Mouse (Mus musculus) forebrain, embryonic 16.5 days (tissue): ENCODE data around the gene Fam135a. TPM values are rescaled to one million over a fixed set of nuclear protein-coding genes. Genes with fewer than 3 reads are reported as not detected.

ENCODE experiments used
- ATAC-seq: fragments of 200-750 bp; cut with Nextera tagmentation; 2 replicates; pipeline ENCODE4 v1.8.0; 2017; ENCODE audit warnings: mild to moderate bottlenecking, moderate library complexity
- H3K27ac ChIP-seq: fragments of 300-500 bp; sonication (generic); 2 replicates; pipeline ENCODE4 v1.5.1; 2014; ENCODE audit warnings: low read length, control low read depth
- H3K27me3 ChIP-seq: fragments of 300-500 bp; sonication (generic); replicated peaks from 2 replicates; pipeline ENCODE4 v1.6.1; 2014; ENCODE audit warnings: low read length; ENCODE audit not compliant: control insufficient read depth, insufficient read depth
- H3K36me3 ChIP-seq: fragments of 300-500 bp; sonication (generic); 2 replicates; pipeline ENCODE4 v1.6.1; 2014; ENCODE audit not compliant: control insufficient read depth, insufficient read depth
- H3K4me1 ChIP-seq: fragments of 300-500 bp; sonication (generic); replicated peaks from 2 replicates; pipeline ENCODE4 v1.6.1; 2014; ENCODE audit warnings: low read length; ENCODE audit not compliant: control insufficient read depth, insufficient read depth
- H3K4me2 ChIP-seq: fragments of 300-500 bp; sonication (generic); 2 replicates; pipeline ENCODE4 v1.6.1; 2014; ENCODE audit warnings: mild to moderate bottlenecking, low read length, control low read depth
- H3K4me3 ChIP-seq: fragments of 300-500 bp; sonication (generic); replicated peaks from 2 replicates; pipeline ENCODE4 v1.5.1; 2014; ENCODE audit warnings: mild to moderate bottlenecking, low read length, control low read depth
- H3K9ac ChIP-seq: fragments of 300-500 bp; sonication (generic); replicated peaks from 2 replicates; pipeline ENCODE4 v1.6.1; 2014; ENCODE audit warnings: low read depth, low read length, control low read depth
- H3K9me3 ChIP-seq: fragments of 300-500 bp; sonication (generic); 2 replicates; pipeline ENCODE4 v1.6.1; 2016; ENCODE audit warnings: low read length; ENCODE audit not compliant: control insufficient read depth
- WGBS: fragments of 180-500 bp; shearing (Covaris S2); extraction: QIAGEN DNeasy Blood & Tissue Kit; methylation state at CpG from one replicate; pipeline ENCODE4 v1.1.7; 2014; 5-methylcytosine and 5-hydroxymethylcytosine counted together
- polyA plus RNA-seq: library from polyadenylated mRNA; unstranded; fragments of >200 nt; fragmentation: Nextera tagmentation; extraction: Ambion mirVana; gene quantifications from 2 replicates; pipeline ENCODE4 v1.2.1, GENCODE M21; 2015

Gene Fam135a
- polyA plus RNA-seq, 1 experiment from 2014 or later = 34.3 TPM

DNA sequence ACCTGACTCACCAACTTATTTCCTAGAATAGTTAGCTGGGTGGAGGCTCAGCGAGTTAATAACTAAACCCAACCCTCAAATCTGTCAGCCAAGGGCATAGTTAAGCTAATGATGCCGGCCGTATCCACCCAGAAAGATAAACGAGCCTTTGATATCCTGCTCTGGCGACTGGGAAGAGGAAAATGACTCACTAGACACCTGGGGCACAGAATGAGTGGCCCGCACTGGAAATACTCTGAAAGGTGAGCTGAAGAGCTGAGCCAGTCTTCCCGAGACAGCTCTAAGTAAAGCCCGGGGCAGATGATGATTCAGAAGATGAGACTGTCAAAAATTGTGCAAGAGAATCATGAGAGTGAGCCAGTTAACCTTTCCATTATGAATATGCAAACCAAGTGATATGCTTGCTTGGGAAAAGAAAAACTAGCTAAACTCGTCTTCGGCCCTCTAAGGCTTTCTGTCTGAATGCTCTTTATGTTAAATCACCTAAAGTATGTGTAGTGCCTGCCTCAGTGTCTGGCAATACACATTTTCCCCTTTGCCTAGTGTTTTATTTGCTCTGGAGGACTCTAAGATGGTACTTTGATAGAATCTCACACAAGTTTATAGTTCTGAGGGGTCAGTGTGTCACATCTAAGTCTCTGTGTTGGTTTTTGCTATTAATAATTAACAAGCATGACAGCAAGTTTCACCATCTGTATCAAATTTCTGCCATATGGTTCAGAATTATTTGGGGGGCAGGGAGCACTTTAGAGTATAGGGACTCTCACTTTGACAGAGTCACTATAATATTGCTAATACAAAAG lies 8.0 kb upstream of the Fam135a start:
- Histone ChIP-seq H3K4me2 (no peak overlapping the region), H3K9me3 (no peaks in the 10 kb centered on the region), H3K27me3 (no peaks in the 10 kb centered on the region), H3K9ac (no peak overlapping the region), H3K27ac (no peak overlapping the region), H3K36me3 (no peaks in the 10 kb centered on the region), H3K4me1 (no peaks in the 10 kb centered on the region), H3K4me3 (no peak overlapping the region)
- WGBS = 55% methylated on average over 10 of the region's 10 CpGs
- ATAC-seq = no peak

DNA sequence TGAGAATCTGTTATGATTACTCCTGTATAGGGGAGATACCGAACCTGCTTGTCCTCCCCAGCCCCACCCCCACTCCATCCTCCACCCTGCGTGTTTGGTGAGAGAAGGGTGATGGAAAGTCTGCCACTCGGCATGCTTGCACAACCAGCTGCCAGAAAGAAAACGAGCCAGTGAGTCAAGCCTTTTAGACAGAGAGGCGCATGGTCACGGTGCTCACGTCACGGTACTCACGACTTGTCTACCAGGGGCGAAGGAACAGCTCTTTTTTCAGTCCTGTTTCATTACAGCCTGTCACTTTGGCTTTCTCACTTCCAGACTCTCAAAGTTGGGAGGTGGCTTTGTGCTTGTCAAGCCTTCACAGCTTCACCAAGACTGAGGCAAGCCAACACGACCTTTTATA lies 7.2 kb upstream of the Fam135a start:
- Histone ChIP-seq H3K4me2 (no peak overlapping the region), H3K4me1 (no peaks in the 10 kb centered on the region), H3K9me3 (no peaks in the 10 kb centered on the region), H3K27me3 (no peaks in the 10 kb centered on the region), H3K36me3 (no peaks in the 10 kb centered on the region), H3K27ac (no peak overlapping the region), H3K9ac (no peak overlapping the region), H3K4me3 (no peak overlapping the region)
- 50% methylated on average over 11 of the region's 11 CpGs for WGBS
- no peak for ATAC-seq

DNA sequence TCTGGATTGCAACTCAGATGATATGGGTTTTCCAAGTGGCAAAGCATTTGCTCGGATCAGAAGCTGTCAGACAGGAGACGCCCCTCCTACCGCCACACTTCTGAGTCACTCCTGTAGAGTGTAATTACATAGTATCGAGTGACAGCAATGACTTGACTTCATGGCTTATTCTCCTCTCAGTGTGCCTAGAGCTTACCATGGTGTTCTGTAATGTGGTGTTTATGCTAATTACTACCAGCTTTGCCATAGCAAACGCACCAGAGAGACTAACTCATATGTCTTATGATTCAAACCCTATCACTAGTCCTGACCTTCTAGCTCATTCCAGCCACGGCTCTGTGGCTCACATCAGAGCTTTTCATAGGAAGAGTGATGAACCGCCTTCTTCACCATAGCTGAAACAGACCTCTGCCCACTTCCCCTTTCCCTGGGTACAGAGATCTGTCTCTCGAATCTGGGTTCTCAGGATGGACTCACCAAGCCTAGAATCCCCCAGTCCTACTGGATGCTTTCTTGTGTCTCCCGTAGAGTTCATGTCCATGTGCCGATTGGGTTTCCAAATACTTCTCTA lies 2.5 kb upstream of the Fam135a start:
- ATAC-seq = no peak
- Histone ChIP-seq H3K9me3 (no peaks in the 10 kb centered on the region), H3K9ac (no peak overlapping the region), H3K4me3 (no peak overlapping the region), H3K4me1 (peaks cover 9% of the 10 kb centered on the region), H3K27me3 (no peaks in the 10 kb centered on the region), H3K27ac (no peak overlapping the region), H3K36me3 (no peaks in the 10 kb centered on the region), H3K4me2 (no peak overlapping the region)
- 82% methylated on average over 10 of the region's 10 CpGs for WGBS

DNA sequence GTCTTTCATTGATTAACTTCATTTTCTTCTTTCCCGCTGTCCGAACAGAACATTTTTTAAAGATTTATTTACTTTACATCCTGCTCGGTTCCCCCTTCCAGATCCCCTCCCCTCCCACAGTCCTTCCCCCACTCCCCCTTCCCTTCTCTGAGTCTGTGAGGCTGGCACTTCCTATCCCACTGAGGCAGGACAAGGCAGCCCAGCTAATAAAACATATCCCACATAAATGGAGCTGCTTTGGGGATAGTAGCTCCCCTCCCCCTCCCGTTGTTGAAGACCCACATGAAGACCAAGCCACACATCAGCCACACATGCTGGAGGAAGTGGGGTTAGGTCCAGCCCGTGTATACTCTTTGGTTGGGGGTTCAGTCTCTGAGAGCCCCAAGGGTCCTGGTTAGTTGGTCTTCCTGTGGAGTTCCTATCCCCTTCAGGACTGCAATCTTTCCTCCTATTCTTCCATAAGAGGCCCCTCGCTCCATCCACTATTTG lies 773 bp upstream of the Fam135a start:
- Histone ChIP-seq H3K4me3 (peak overlapping the region; percentile 79), H3K4me1 (peaks cover 11% of the 10 kb centered on the region), H3K27me3 (no peaks in the 10 kb centered on the region), H3K9ac (peak overlapping the region; percentile 82), H3K27ac (no peak overlapping the region), H3K9me3 (no peaks in the 10 kb centered on the region), H3K4me2 (peak overlapping the region; percentile 77), H3K36me3 (no peaks in the 10 kb centered on the region)
- ATAC-seq = peak; percentile 8; the same call in 1 of the 2 replicates
- 57% methylated on average over 6 of the region's 6 CpGs for WGBS

DNA sequence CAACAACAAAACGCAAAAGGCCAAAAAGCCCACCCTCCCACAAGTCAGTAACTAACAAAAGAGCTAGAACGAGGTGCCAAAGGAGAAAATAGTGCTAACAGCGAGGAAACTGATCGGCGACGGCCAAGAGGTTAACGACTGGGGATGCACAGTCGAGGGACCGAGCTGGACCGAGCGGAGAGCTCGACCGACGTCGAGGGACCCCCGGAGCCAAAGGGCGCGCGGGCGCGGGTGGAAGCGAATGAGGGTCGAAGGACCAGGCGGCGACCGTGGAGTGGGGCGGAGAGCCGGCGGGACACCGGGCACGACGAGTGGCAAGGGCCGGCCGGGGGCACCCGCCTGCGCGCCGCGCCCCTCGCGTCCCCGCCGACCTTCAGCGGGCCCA lies 608 bp downstream of the Fam135a start:
- peak overlapping the region; percentile 77 for H3K4me2 ChIP-seq
- peak overlapping the region; percentile 79 for H3K4me3 ChIP-seq
- peak overlapping the region; percentile 82 for H3K9ac ChIP-seq
- peaks cover 11% of the 10 kb centered on the region for H3K4me1 ChIP-seq
- 0% methylated on average over 44 of the region's 44 CpGs for WGBS
- H3K27me3 ChIP-seq = no peaks in the 10 kb centered on the region
- no peaks in the 10 kb centered on the region for H3K36me3 ChIP-seq
- H3K9me3 ChIP-seq = no peaks in the 10 kb centered on the region
- ATAC-seq = no peak; the same call in 1 of the 2 replicates
- peak overlapping the region; percentile 12; the same call in 1 of the 2 replicates for H3K27ac ChIP-seq

DNA sequence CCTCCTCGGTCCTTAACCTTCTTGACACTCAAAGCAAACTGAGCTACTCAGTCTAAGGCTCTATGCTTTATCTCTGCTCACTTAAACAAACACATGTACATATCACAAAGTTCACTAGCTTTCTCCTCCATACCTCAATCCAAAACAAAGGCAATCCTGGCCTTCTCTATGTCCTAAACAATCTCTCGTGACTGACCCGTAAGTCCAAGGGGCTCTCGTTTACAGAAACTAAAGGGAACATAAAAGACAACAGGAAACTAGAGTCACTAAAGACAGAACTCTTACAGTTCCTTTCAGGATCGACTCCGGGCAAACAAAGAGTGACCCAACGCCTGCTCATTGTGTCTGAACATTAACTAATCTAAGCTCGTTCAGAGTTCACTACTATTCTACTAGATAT lies 2.6 kb downstream of the Fam135a start:
- 43% methylated on average over 8 of the region's 8 CpGs for WGBS

DNA sequence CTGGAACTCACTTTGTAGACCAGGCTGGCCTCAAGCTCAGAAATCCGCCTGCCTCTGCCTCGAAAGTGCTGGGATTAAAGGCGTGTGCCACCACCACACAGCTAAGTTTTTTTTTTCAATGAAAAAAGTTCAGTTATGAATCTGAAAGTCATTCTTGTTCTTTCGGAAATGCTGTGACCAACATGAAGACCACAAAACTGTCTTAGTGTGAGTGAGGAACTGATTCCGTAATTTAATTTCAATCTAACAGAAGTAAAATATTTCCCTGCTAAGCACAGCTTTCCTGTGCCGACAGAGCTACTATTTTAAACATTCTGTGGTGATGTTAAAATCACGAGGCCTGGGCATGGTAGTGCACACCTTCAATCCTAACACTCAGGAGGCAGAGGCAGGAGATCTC lies 7.7 kb downstream of the Fam135a start:
- no peaks in the 10 kb centered on the region; the same call in 1 of the 2 replicates for H3K4me1 ChIP-seq
- no peak overlapping the region for H3K4me3 ChIP-seq
- H3K27ac ChIP-seq = no peak overlapping the region
- H3K4me2 ChIP-seq = no peak overlapping the region
- H3K36me3 ChIP-seq = no peaks in the 10 kb centered on the region
- 93% methylated on average over 7 of the region's 7 CpGs for WGBS
- no peak for ATAC-seq
- no peaks in the 10 kb centered on the region for H3K9me3 ChIP-seq
- no peaks in the 10 kb centered on the region for H3K27me3 ChIP-seq
- no peak overlapping the region for H3K9ac ChIP-seq

More for the DNA sequence above, 2.6 kb downstream of the Fam135a start:
- Histone ChIP-seq H3K27me3 (no peaks in the 10 kb centered on the region), H3K4me3 (no peak overlapping the region), H3K9me3 (no peaks in the 10 kb centered on the region), H3K9ac (no peak overlapping the region), H3K4me1 (peaks cover 11% of the 10 kb centered on the region), H3K4me2 (no peak overlapping the region), H3K36me3 (no peaks in the 10 kb centered on the region), H3K27ac (no peak overlapping the region)
- ATAC-seq = no peak

DNA sequence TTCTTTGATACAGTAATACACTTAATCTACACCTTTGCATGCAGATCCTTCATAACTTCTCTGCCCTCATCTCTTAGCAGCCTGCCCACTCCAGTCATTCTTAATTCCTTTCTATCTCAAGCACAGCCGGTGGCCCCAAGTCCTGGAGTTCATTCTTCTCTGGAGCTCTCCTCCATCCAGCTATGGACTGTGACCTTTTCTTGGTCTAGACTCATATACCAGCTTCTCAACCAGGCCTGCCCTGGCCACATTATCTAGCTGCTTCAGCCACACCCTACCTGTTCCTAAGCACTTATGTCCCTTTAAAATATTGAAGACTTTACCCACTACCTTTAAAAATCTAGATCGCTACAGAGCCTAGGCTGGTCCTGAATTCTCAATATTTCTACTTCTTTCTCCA lies 9.5 kb downstream of the Fam135a start:
- Histone ChIP-seq H3K27me3 (no peaks in the 10 kb centered on the region), H3K4me1 (0 out of 2 replicates have a peak, but pooled peaks cover 3% of the 10 kb centered on the region), H3K9ac (no peak overlapping the region), H3K36me3 (no peaks in the 10 kb centered on the region), H3K27ac (no peak overlapping the region), H3K4me2 (no peak overlapping the region), H3K9me3 (no peaks in the 10 kb centered on the region), H3K4me3 (no peak overlapping the region)
- no peak for ATAC-seq
- 94% methylated on average over 2 of the region's 2 CpGs for WGBS

DNA sequence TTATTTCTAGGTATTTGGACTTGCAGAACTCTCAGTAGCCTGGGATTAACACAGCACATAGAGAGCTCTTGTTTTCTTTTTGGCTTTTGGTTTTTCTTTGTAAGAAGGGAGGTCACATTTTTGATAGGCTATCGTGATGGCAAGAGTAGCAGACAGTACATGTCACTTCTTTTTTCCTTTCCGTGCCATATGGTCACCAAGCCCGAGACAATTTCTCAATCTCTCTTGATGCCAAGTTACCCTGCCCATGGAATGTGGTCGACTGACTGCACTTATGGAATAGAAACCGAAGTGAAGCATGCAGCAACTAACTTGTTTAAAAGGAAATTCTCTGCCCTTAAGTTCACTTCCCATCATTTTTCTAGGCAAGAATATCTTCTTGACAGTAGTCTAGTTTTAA lies 10.0 kb downstream of the Fam135a start:
- no peak for ATAC-seq
- no peaks in the 10 kb centered on the region for H3K27me3 ChIP-seq
- no peaks in the 10 kb centered on the region for H3K36me3 ChIP-seq
- H3K9ac ChIP-seq = no peak overlapping the region
- H3K4me2 ChIP-seq = no peak overlapping the region
- H3K4me1 ChIP-seq = 0 out of 2 replicates have a peak, but pooled peaks cover 3% of the 10 kb centered on the region
- 67% methylated on average over 5 of the region's 5 CpGs for WGBS
- H3K27ac ChIP-seq = no peak overlapping the region
- H3K4me3 ChIP-seq = no peak overlapping the region
- no peaks in the 10 kb centered on the region for H3K9me3 ChIP-seq
